Mouse (Mus musculus) adrenal gland, adult 18-20 months (tissue): ENCODE results near the gene Cdt1. TPM values are rescaled to one million over a fixed set of nuclear protein-coding genes. Genes with fewer than 3 reads are reported as not detected.
"Not testable (repeated sequence)": the region's sequence is repeated elsewhere in the genome, so short reads cannot be mapped to it uniquely, and the experiment has no call there.

Experiments
- DNase-seq, 2 experiments: peaks; one replicate each; pipeline ENCODE4 v3.0.0; 2021 to 2022; ENCODE audit warnings: low spot score in 2 of 2
- total RNA-seq, 2 experiments: library from RNA; stranded (reverse); gene quantifications; 1 replicate in 1 of 2; 2 replicates in 1 of 2; pipeline ENCODE4 v1.2.3; 2021

The Cdt1 gene
- total RNA-seq, 2 experiments from 2014 or later: 4.7 to 4.9 TPM

- not testable (repeated sequence) for DNase-seq
These were observed 5.4 kb downstream of the Cdt1 start for GRCm38 (mm10) chr8:122573176-122573575.

GRCm38 (mm10) chr8:122573577-122573976 lies 5.8 kb downstream of the Cdt1 start:
- no peak for DNase-seq

- no peak for DNase-seq
These were observed 6.4 kb downstream of the Cdt1 start for GRCm38 (mm10) chr8:122574264-122574663.

GRCm38 (mm10) chr8:122574667-122575251 lies 6.9 kb downstream of the Cdt1 start:
- no peak for DNase-seq

GRCm38 (mm10) chr8:122575286-122575685 lies 7.5 kb downstream of the Cdt1 start:
- no peak for DNase-seq

- no peak for DNase-seq
These were observed 8.2 kb downstream of the Cdt1 start for GRCm38 (mm10) chr8:122575735-122576647.

- peak; percentile 92 to 93 for DNase-seq
These were observed 8.8 kb downstream of the Cdt1 start, which contains the start of gene Aprt for GRCm38 (mm10) chr8:122576648-122577022. Gene Aprt (minus strand): TSS chr8:122576909.

- DNase-seq: no peak
These were observed 9.3 kb downstream of the Cdt1 start for GRCm38 (mm10) chr8:122577116-122577515.

GRCm38 (mm10) chr8:122579196-122579595 lies 11.4 kb downstream of the Cdt1 start:
- no peak for DNase-seq

GRCm38 (mm10) chr8:122580926-122581325 lies 13.1 kb downstream of the Cdt1 start:
- DNase-seq: no peak

- DNase-seq: no peak
These were observed 17.2 kb downstream of the Cdt1 start for GRCm38 (mm10) chr8:122584981-122585380.

GRCm38 (mm10) chr8:122585411-122585891 lies 17.6 kb downstream of the Cdt1 start:
- DNase-seq: no peak

- DNase-seq: no peak
These were observed 18.4 kb downstream of the Cdt1 start for GRCm38 (mm10) chr8:122586171-122586570.

- no peak for DNase-seq
These were observed 18.9 kb downstream of the Cdt1 start for GRCm38 (mm10) chr8:122586749-122587148.

GRCm38 (mm10) chr8:122593240-122593639 lies 25.4 kb downstream of the Cdt1 start:
- no peak for DNase-seq

GRCm38 (mm10) chr8:122593783-122594507 lies 26.1 kb downstream of the Cdt1 start:
- DNase-seq: no peak

GRCm38 (mm10) chr8:122596031-122596430 lies 28.2 kb downstream of the Cdt1 start:
- no peak for DNase-seq

GRCm38 (mm10) chr8:122600666-122601065 lies 32.9 kb downstream of the Cdt1 start:
- DNase-seq: no peak

GRCm38 (mm10) chr8:122604640-122605039 lies 36.8 kb downstream of the Cdt1 start:
- DNase-seq: no peak

- DNase-seq: no peak
These were observed 37.6 kb downstream of the Cdt1 start for GRCm38 (mm10) chr8:122605367-122605766.

GRCm38 (mm10) chr8:122606810-122607209 lies 39.0 kb downstream of the Cdt1 start:
- DNase-seq: no peak

GRCm38 (mm10) chr8:122610209-122610608 lies 42.4 kb downstream of the Cdt1 start:
- DNase-seq: no peak
